Mouse (Mus musculus) intestine, embryonic 14.5 days (tissue): ENCODE results near the gene Max. TPM values are rescaled to one million over a fixed set of nuclear protein-coding genes. Genes with fewer than 3 reads are reported as not detected.

Experiments used
- ATAC-seq: fragments of 200-750 bp; cut with Nextera tagmentation; replicated peaks from 2 replicates; pipeline ENCODE4 v1.8.0; 2017; ENCODE audit warnings: low read depth, moderate number of reproducible peaks, moderate TSS enrichment, moderate library complexity; ENCODE audit not compliant: low FRiP score, low TSS enrichment
- DNase-seq: peaks from one replicate; pipeline ENCODE4 v3.0.0-alpha.2; 2018; ENCODE audit warnings: low spot score
- H3K27ac ChIP-seq: fragments of 300-500 bp; sonication (generic); 2 replicates; pipeline ENCODE4 v1.5.1; 2014; ENCODE audit warnings: low read depth, mild to moderate bottlenecking, control low read depth
- H3K27me3 ChIP-seq: fragments of 300-500 bp; sonication (generic); replicated peaks from 2 replicates; pipeline ENCODE4 v1.6.1; 2014; ENCODE audit warnings: low read length, control low read depth; ENCODE audit not compliant: control insufficient read depth, insufficient read depth
- H3K36me3 ChIP-seq: fragments of 300-500 bp; sonication (generic); 2 replicates; pipeline ENCODE4 v1.6.1; 2014; ENCODE audit warnings: low read length, control low read depth; ENCODE audit not compliant: control insufficient read depth, insufficient read depth
- H3K4me1 ChIP-seq: fragments of 300-500 bp; sonication (generic); replicated peaks from 2 replicates; pipeline ENCODE4 v1.6.1; 2014; ENCODE audit warnings: low read length, control low read depth, mixed read lengths; ENCODE audit not compliant: control insufficient read depth, insufficient read depth
- H3K4me2 ChIP-seq: fragments of 300-500 bp; sonication (generic); 2 replicates; pipeline ENCODE4 v1.6.1; 2014; ENCODE audit warnings: low read length
- H3K4me3 ChIP-seq: fragments of 300-500 bp; sonication (generic); 2 replicates; pipeline ENCODE4 v1.5.1; 2014; ENCODE audit warnings: low read depth, low read length, control low read depth, mixed read lengths
- H3K9ac ChIP-seq: fragments of 300-500 bp; sonication (generic); 2 replicates; pipeline ENCODE4 v1.6.1; 2014; ENCODE audit warnings: mild to moderate bottlenecking, low read length
- H3K9me3 ChIP-seq: fragments of 300-500 bp; sonication (generic); 2 replicates; pipeline ENCODE4 v1.6.1; 2016; ENCODE audit warnings: low read length, control low read depth; ENCODE audit not compliant: control insufficient read depth
- WGBS: fragments of 180-500 bp; shearing (Covaris S2); extraction: QIAGEN DNeasy Blood & Tissue Kit; methylation state at CpG from one replicate; pipeline ENCODE4 v1.1.7; 2014; 5-methylcytosine and 5-hydroxymethylcytosine counted together
- polyA plus RNA-seq: library from polyadenylated mRNA; unstranded; fragments of >200 nt; fragmentation: Nextera tagmentation; extraction: Ambion mirVana; gene quantifications from 2 replicates; pipeline ENCODE4 v1.2.1, GENCODE M21; 2014

Gene Max
- polyA plus RNA-seq, 1 experiment from 2014 or later, result 27.5 TPM

GRCm38 (mm10) chr12:77000096-77000704 lies 38.2 kb upstream of the Max start:
- no peaks in the 10 kb centered on the region; the same call in 1 of the 2 replicates for H3K4me1 ChIP-seq
- H3K4me3 ChIP-seq, result no peak overlapping the region
- ATAC-seq (peak; percentile 52; the same call in 1 of the 2 replicates), DNase-seq (peak; percentile 77)
- no peaks in the 10 kb centered on the region for H3K27me3 ChIP-seq
- no peaks in the 10 kb centered on the region for H3K36me3 ChIP-seq
- H3K27ac ChIP-seq, result no peak overlapping the region
- no peak overlapping the region for H3K9ac ChIP-seq
- 17% methylated on average over 4 of the region's 4 CpGs for WGBS
- no peaks in the 10 kb centered on the region for H3K9me3 ChIP-seq
- H3K4me2 ChIP-seq, result no peak overlapping the region

- Histone ChIP-seq H3K36me3 (no peaks in the 10 kb centered on the region), H3K4me1 (no peaks in the 10 kb centered on the region), H3K4me3 (no peak overlapping the region), H3K9me3 (no peaks in the 10 kb centered on the region), H3K4me2 (no peak overlapping the region), H3K27ac (no peak overlapping the region), H3K27me3 (no peaks in the 10 kb centered on the region), H3K9ac (no peak overlapping the region)
- ATAC-seq (no peak), DNase-seq (no peak)
- 94% methylated on average over 5 of the region's 5 CpGs for WGBS
These were observed 32.8 kb upstream of the Max start for GRCm38 (mm10) chr12:76994766-76995165.

- Histone ChIP-seq H3K4me2 (no peak overlapping the region), H3K27ac (no peak overlapping the region), H3K9ac (no peak overlapping the region), H3K4me3 (no peak overlapping the region), H3K27me3 (no peaks in the 10 kb centered on the region), H3K9me3 (no peaks in the 10 kb centered on the region), H3K36me3 (no peaks in the 10 kb centered on the region), H3K4me1 (no peaks in the 10 kb centered on the region)
- ATAC-seq, result no peak
- 93% methylated on average over 16 of the region's 16 CpGs for WGBS
- DNase-seq, result no peak
These were observed 31.0 kb upstream of the Max start for GRCm38 (mm10) chr12:76992891-76993529.

GRCm38 (mm10) chr12:76982818-76983471 lies 20.9 kb upstream of the Max start:
- Histone ChIP-seq H3K27me3 (no peaks in the 10 kb centered on the region), H3K4me3 (no peak overlapping the region), H3K4me2 (no peak overlapping the region), H3K36me3 (no peaks in the 10 kb centered on the region), H3K9ac (no peak overlapping the region), H3K27ac (no peak overlapping the region), H3K4me1 (no peaks in the 10 kb centered on the region), H3K9me3 (no peaks in the 10 kb centered on the region)
- WGBS, result 40% methylated on average over 16 of the region's 16 CpGs
- ATAC-seq (no peak), DNase-seq (peak; percentile 73)

- ATAC-seq (no peak), DNase-seq (no peak)
- no peaks in the 10 kb centered on the region for H3K9me3 ChIP-seq
- no peak overlapping the region for H3K27ac ChIP-seq
- no peak overlapping the region for H3K9ac ChIP-seq
- no peaks in the 10 kb centered on the region for H3K4me1 ChIP-seq
- no peaks in the 10 kb centered on the region for H3K36me3 ChIP-seq
- 90% methylated on average over 3 of the region's 3 CpGs for WGBS
- H3K4me2 ChIP-seq, result no peak overlapping the region
- no peak overlapping the region for H3K4me3 ChIP-seq
- no peaks in the 10 kb centered on the region for H3K27me3 ChIP-seq
These were observed 17.5 kb upstream of the Max start for GRCm38 (mm10) chr12:76979530-76979929.

GRCm38 (mm10) chr12:76972669-76973068 lies 10.7 kb upstream of the Max start:
- Histone ChIP-seq H3K4me3 (no peak overlapping the region), H3K27ac (no peak overlapping the region), H3K9me3 (no peaks in the 10 kb centered on the region), H3K4me2 (no peak overlapping the region), H3K27me3 (no peaks in the 10 kb centered on the region), H3K36me3 (no peaks in the 10 kb centered on the region), H3K9ac (no peak overlapping the region), H3K4me1 (no peaks in the 10 kb centered on the region)
- 84% methylated on average over 10 of the region's 10 CpGs for WGBS
- DNase-seq (no peak), ATAC-seq (no peak)

GRCm38 (mm10) chr12:76972241-76972640 lies 10.2 kb upstream of the Max start:
- Histone ChIP-seq H3K27ac (no peak overlapping the region), H3K9me3 (no peaks in the 10 kb centered on the region), H3K9ac (no peak overlapping the region), H3K36me3 (no peaks in the 10 kb centered on the region), H3K4me3 (no peak overlapping the region), H3K27me3 (no peaks in the 10 kb centered on the region), H3K4me2 (no peak overlapping the region), H3K4me1 (no peaks in the 10 kb centered on the region)
- WGBS, result 83% methylated on average over 11 of the region's 11 CpGs
- DNase-seq (no peak), ATAC-seq (no peak)

GRCm38 (mm10) chr12:76971642-76972221 lies 9.7 kb upstream of the Max start:
- Histone ChIP-seq H3K27me3 (no peaks in the 10 kb centered on the region), H3K36me3 (no peaks in the 10 kb centered on the region), H3K4me2 (no peak overlapping the region), H3K4me3 (no peak overlapping the region), H3K4me1 (no peaks in the 10 kb centered on the region), H3K27ac (no peak overlapping the region), H3K9ac (no peak overlapping the region), H3K9me3 (no peaks in the 10 kb centered on the region)
- WGBS, result 77% methylated on average over 7 of the region's 7 CpGs
- ATAC-seq (no peak), DNase-seq (no peak)
